8 mouse cellular contexts compared by ENCODE assay signal in genomic region chr7:28917503-28918426, GRCm38 (mm10). TPM values are rescaled to one million over a fixed set of nuclear protein-coding genes. Genes with fewer than 3 reads are reported as not detected.
DNase-seq lines count a peak whose midpoint lies in the region; ATAC-seq and TF ChIP-seq lines count a peak whose summit lies in the region.
"Had no signal": no experiment of that assay in that cellular context is flagged by ENCODE, and none has a peak within 500 bp of the region (broad histone marks: within the 10 kb centered on the region; RNA-seq: fewer than 3 reads in every experiment).

No protein-coding gene starts in this region.

- H3K36me3 ChIP-seq in intestine, postnatal 0 days (ENCODE audit: control insufficient read depth, insufficient read depth), result peaks cover 56% of the 10 kb centered on the region
- peaks cover 94% of the 10 kb centered on the region for H3K36me3 ChIP-seq in limb, embryonic 10.5 days

- 37% methylated on average over 10 of the region's 10 CpGs for WGBS in intestine, postnatal 0 days
- 81% methylated on average over 10 of the region's 10 CpGs for WGBS in limb, embryonic 10.5 days
- WGBS in olfactory bulb, adult 2 months, result 22% methylated on average over 10 of the region's 10 CpGs

- H3K27me3 ChIP-seq in intestine, postnatal 0 days (replicated peaks; ENCODE audit: control insufficient read depth, insufficient read depth, low read length), result no peaks in the 10 kb centered on the region
- H3K27me3 ChIP-seq in limb, embryonic 10.5 days (ENCODE audit: low read depth, poor library complexity, severe bottlenecking), result no peaks in the 10 kb centered on the region
- H3K27me3 ChIP-seq: megakaryocyte, embryonic 14.5 days had no signal

- H3K9ac ChIP-seq in intestine, postnatal 0 days (ENCODE audit: low read depth, low read length), result no peak overlapping the region

- H3K4me1 ChIP-seq in intestine, postnatal 0 days (replicated peaks; ENCODE audit: control insufficient read depth, insufficient read depth, low read length), result peaks cover 11% of the 10 kb centered on the region
- H3K4me1 ChIP-seq in limb, embryonic 10.5 days, result peaks cover 25% of the 10 kb centered on the region
- H3K4me1 ChIP-seq in olfactory bulb, adult 2 months (ENCODE audit: control insufficient read depth, insufficient read depth, low read length), result peaks cover 45% of the 10 kb centered on the region

- H3K4me3 ChIP-seq in intestine, postnatal 0 days (ENCODE audit: low read depth, low read length), result no peak overlapping the region
- no peak overlapping the region for H3K4me3 ChIP-seq in limb, embryonic 10.5 days
- no peak overlapping the region for H3K4me3 ChIP-seq in olfactory bulb, adult 2 months (ENCODE audit: insufficient read depth, low read depth, low read length)
- H3K4me3 ChIP-seq: megakaryocyte, embryonic 14.5 days had no signal

- no peaks in the 10 kb centered on the region for H3K9me3 ChIP-seq in intestine, postnatal 0 days (ENCODE audit: control insufficient read depth)
- H3K9me3 ChIP-seq in limb, embryonic 10.5 days (replicated peaks), result no peaks in the 10 kb centered on the region
- H3K9me3 ChIP-seq: megakaryocyte, embryonic 14.5 days had no signal

- TF ChIP-seq CTCF in intestine, postnatal 0 days (IDR thresholded peaks at IDR 0.05; ENCODE audit: low read depth), result no peak; the same call in 1 of the 2 replicates
- no peak for TF ChIP-seq CTCF in olfactory bulb, adult 2 months (IDR thresholded peaks at IDR 0.05; ENCODE audit: insufficient read depth, low read depth, low read length)

- peak; percentile 67 for DNase-seq in urinary bladder, postnatal 14 days (ENCODE audit: low spot score)
- DNase-seq in urinary bladder, adult 2 months (ENCODE audit: low spot score), result no peak
- DNase-seq in gastrocnemius, postnatal 10 days, result peak; percentile 78
- no peak for DNase-seq in limb, embryonic 10.5 days (ENCODE audit: low spot score)

- peak overlapping the region; percentile 71 for H3K27ac ChIP-seq in intestine, postnatal 0 days (ENCODE audit: low read depth, low read length)
- H3K27ac ChIP-seq in limb, embryonic 10.5 days, result peak overlapping the region; percentile 12; the same call in 1 of the 2 replicates
- peak overlapping the region; percentile 68 for H3K27ac ChIP-seq in olfactory bulb, adult 2 months (ENCODE audit: insufficient read depth, low read depth, low read length)

- TF ChIP-seq POLR2A in olfactory bulb, adult 2 months (IDR thresholded peaks at IDR 0.05; ENCODE audit: insufficient read depth, low read depth, low read length), result no peak

- H3K4me2 ChIP-seq in intestine, postnatal 0 days (replicated peaks; ENCODE audit: low read depth), result no peak overlapping the region

- ATAC-seq in intestine, postnatal 0 days, result no peak; the same call in 1 of the 2 replicates
- ATAC-seq in erythroblast, adult 5-6 weeks (replicated peaks; ENCODE audit: low FRiP score, poor library complexity, severe bottlenecking), result no peak

RNA-seq across cellular contexts. Expression of gene Capn12, which starts 36.5 kb away (rescaled TPM):
- polyA plus RNA-seq in urinary bladder, adult 2 months (2012; rRNA removed), result 0.66 and 0.73 TPM in 2 replicates
- total RNA-seq in gastrocnemius, postnatal 10 days (2021), result under 1 TPM; 0.23 to 0.27 TPM
- polyA plus RNA-seq in intestine, postnatal 0 days (2015; fragmentation: Nextera tagmentation; extraction: Ambion mirVana), result 0.25 and 0.37 TPM in 2 replicates
- 0.44 and 0.48 TPM in 2 replicates for polyA plus RNA-seq in limb, embryonic 10.5 days (2016; fragmentation: Nextera tagmentation; extraction: Ambion mirVana)
- not detected in 2 replicates for polyA plus RNA-seq in olfactory bulb, adult 2 months (2012; ENCODE audit: insufficient read depth, insufficient read length, low replicate concordance, missing spikeins)
- not detected in 2 replicates for total RNA-seq in erythroblast, adult 5-6 weeks (2015; ENCODE audit: low replicate concordance)
- total RNA-seq in erythroblast, adult 5-6 weeks (2017; ENCODE audit: low replicate concordance), result 0.26 and 0.42 TPM in 2 replicates

RNA-seq across cellular contexts. Expression of gene Actn4, which starts 44.4 kb away (rescaled TPM):
- 285 and 345 TPM in 2 replicates for polyA plus RNA-seq in urinary bladder, adult 2 months (2012; rRNA removed)
- 100 to 1,000 TPM in 1 of 2 experiments, 10 to 100 TPM in 1; 90.2 to 120 TPM for total RNA-seq in gastrocnemius, postnatal 10 days (2021)
- polyA plus RNA-seq in intestine, postnatal 0 days (2015; fragmentation: Nextera tagmentation; extraction: Ambion mirVana), result 293 and 319 TPM in 2 replicates
- polyA plus RNA-seq in limb, embryonic 10.5 days (2016; fragmentation: Nextera tagmentation; extraction: Ambion mirVana), result 253 and 285 TPM in 2 replicates
- 498 TPM in 1 of 2 replicates, not detected in the other for polyA plus RNA-seq in olfactory bulb, adult 2 months (2012; ENCODE audit: insufficient read depth, insufficient read length, low replicate concordance, missing spikeins)
- total RNA-seq in erythroblast, adult 5-6 weeks (2015; ENCODE audit: low replicate concordance), result 42.0 and 55.3 TPM in 2 replicates
- 45.1 and 45.4 TPM in 2 replicates for total RNA-seq in erythroblast, adult 5-6 weeks (2017; ENCODE audit: low replicate concordance)

RNA-seq across cellular contexts. Expression of gene Lgals7, which starts 54.1 kb away (rescaled TPM):
- 1.3 and 3.6 TPM in 2 replicates for polyA plus RNA-seq in urinary bladder, adult 2 months (2012; rRNA removed)
- total RNA-seq in gastrocnemius, postnatal 10 days (2021), result under 1 TPM in 1 of 2 experiments, not detected in 1; 0.56 TPM
- polyA plus RNA-seq in intestine, postnatal 0 days (2015; fragmentation: Nextera tagmentation; extraction: Ambion mirVana), result 1.0 and 2.0 TPM in 2 replicates
- polyA plus RNA-seq in limb, embryonic 10.5 days (2016; fragmentation: Nextera tagmentation; extraction: Ambion mirVana), result 0.41 and 0.73 TPM in 2 replicates
- polyA plus RNA-seq in olfactory bulb, adult 2 months (2012; ENCODE audit: insufficient read depth, insufficient read length, low replicate concordance, missing spikeins), result not detected in 2 replicates
- not detected in 2 replicates for total RNA-seq in erythroblast, adult 5-6 weeks (2015; ENCODE audit: low replicate concordance)
- not detected in 2 replicates for total RNA-seq in erythroblast, adult 5-6 weeks (2017; ENCODE audit: low replicate concordance)

Comparison
In these comparisons a context has a peak if more than half of its experiments do, and no peak if none do; other contexts are left out.
1. DNase-seq: peak in urinary bladder, postnatal 14 days (single experiment) and gastrocnemius, postnatal 10 days (single experiment); none in urinary bladder, adult 2 months (single experiment) and limb, embryonic 10.5 days (single experiment).
2. H3K27ac ChIP-seq: peak in every context shown above with its lines; median percentile 71 in intestine, postnatal 0 days; 68 in olfactory bulb, adult 2 months; 12 in limb, embryonic 10.5 days.